Mouse (Mus musculus): ENCODE results near the gene Capn1. TPM values are rescaled to one million over a fixed set of nuclear protein-coding genes. Genes with fewer than 3 reads are reported as not detected.
"Not testable (repeated sequence)": the region's sequence is repeated elsewhere in the genome, so short reads cannot be mapped to it uniquely, and the experiment has no call there.

Gene Capn1
- polyA plus RNA-seq, 1 experiment from 2014 or later: 3.2 TPM

DNA sequence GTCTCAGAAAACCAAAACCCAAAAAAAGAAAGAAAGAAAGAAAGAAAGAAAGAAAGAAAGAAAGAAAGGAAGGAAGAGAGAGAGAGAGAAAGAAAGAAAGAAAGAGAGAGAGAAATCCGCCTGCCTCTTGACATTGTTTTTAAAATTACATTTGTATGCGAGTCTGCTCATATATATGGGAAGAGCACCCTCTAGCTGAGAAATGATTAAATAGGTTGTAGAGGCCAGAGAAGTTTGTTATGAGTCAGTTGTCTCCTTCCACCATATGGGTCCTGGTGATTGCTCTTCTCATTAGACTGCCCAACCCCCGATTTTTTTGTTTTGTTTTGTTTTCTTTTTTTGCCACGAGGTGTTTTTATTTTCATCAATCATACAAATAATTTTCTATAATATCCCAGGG, 28.4 kb upstream of the Capn1 start:
- H3K9ac ChIP-seq (ENCODE audit: low read depth, low read length); H3K36me3 ChIP-seq (ENCODE audit: control insufficient read depth, insufficient read depth, low read length); H3K4me2 ChIP-seq (ENCODE audit: low read length); ATAC-seq; H3K9me3 ChIP-seq (replicated peaks; ENCODE audit: control insufficient read depth, low read length, poor library complexity, severe bottlenecking); H3K4me3 ChIP-seq (ENCODE audit: low read depth, low read length); H3K27me3 ChIP-seq (ENCODE audit: control insufficient read depth, insufficient read depth, low read depth, low read length); H3K27ac ChIP-seq (ENCODE audit: low read length): not testable (repeated sequence)
- peaks cover 20% of the 10 kb centered on the region for H3K4me1 ChIP-seq (ENCODE audit: control insufficient read depth, insufficient read depth, low read length)
- 63% methylated on average over 4 of the region's 4 CpGs for WGBS

DNA sequence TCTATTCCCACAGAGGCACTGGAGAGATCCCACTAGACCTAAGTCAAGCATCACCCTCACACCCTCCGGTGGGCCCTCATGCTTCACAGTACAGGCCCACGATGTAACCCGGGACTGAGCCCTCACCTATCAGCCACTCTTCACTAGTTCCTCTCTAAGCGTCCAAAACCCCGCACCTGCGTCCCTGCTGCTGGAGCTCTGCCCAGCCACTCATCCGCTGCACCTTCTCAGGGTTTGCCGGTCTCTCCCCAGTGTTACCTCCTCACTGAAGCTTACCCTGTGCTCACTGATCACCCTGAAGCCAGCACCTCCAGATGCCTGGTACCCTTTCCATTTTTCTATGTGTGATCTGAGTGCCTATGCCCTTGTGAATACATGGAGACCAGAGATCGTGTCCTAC, 26.6 kb upstream of the Capn1 start:
- Histone ChIP-seq H3K9ac (ENCODE audit: low read depth, low read length) (no peak overlapping the region), H3K4me3 (ENCODE audit: low read depth, low read length) (no peak overlapping the region), H3K4me1 (ENCODE audit: control insufficient read depth, insufficient read depth, low read length) (peaks cover 8% of the 10 kb centered on the region), H3K27me3 (ENCODE audit: control insufficient read depth, insufficient read depth, low read depth, low read length) (no peaks in the 10 kb centered on the region), H3K36me3 (ENCODE audit: control insufficient read depth, insufficient read depth, low read length) (no peaks in the 10 kb centered on the region), H3K9me3 (replicated peaks; ENCODE audit: control insufficient read depth, low read length, poor library complexity, severe bottlenecking) (no peaks in the 10 kb centered on the region), H3K4me2 (ENCODE audit: low read length) (no peak overlapping the region), H3K27ac (ENCODE audit: low read length) (no peak overlapping the region)
- WGBS: 82% methylated on average over 9 of the region's 9 CpGs
- ATAC-seq: no peak

DNA sequence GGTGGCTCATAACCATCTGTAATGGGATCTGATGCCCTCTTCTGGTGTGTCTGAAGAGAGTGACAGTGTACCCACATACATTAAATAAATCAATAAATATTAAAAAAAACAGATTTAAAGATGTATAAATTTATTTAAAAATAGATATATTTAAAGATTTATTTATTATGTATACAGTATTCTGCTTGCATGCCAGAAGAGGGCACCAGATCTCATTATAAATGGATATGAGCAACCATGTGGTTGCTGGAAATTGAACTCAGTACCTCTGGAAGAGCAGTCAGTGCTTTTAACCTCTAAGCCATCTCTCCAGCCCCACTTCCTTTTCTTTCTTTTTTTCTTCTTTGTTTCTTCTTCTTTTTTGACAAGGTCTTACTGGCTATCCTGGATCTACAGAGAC, 24.3 kb upstream of the Capn1 start:
- no peaks in the 10 kb centered on the region for H3K9me3 ChIP-seq (replicated peaks; ENCODE audit: control insufficient read depth, low read length, poor library complexity, severe bottlenecking)
- peaks cover under 1% of the 10 kb centered on the region; the same call in 1 of the 2 replicates for H3K4me1 ChIP-seq (ENCODE audit: control insufficient read depth, insufficient read depth, low read length)
- no peak for ATAC-seq
- no peak overlapping the region for H3K27ac ChIP-seq (ENCODE audit: low read length)
- H3K9ac ChIP-seq (ENCODE audit: low read depth, low read length): no peak overlapping the region
- no peaks in the 10 kb centered on the region for H3K27me3 ChIP-seq (ENCODE audit: control insufficient read depth, insufficient read depth, low read depth, low read length)
- H3K4me3 ChIP-seq (ENCODE audit: low read depth, low read length): no peak overlapping the region
- H3K4me2 ChIP-seq (ENCODE audit: low read length): no peak overlapping the region
- H3K36me3 ChIP-seq (ENCODE audit: control insufficient read depth, insufficient read depth, low read length): no peaks in the 10 kb centered on the region

DNA sequence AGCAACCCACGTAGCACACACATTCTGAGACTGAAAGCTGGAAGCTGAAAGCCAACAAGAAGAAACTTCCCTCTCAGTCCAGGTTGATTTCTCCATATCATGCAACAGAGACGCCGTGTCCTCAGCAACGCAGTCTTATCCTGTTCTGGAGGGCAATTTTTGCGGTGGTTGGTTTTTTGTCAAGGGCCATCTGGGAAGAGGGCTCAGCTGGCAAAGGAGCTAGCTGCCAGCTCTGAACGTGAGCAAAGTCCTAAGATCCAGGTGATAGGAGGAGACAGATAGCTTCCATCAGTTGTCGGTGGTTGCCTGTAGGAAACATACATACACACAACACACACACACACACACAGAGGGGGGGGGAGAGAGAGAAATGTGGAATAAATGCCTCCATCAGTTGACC, 22.6 kb upstream of the Capn1 start:
- H3K4me3 ChIP-seq (ENCODE audit: low read depth, low read length): no peak overlapping the region
- no peaks in the 10 kb centered on the region for H3K9me3 ChIP-seq (replicated peaks; ENCODE audit: control insufficient read depth, low read length, poor library complexity, severe bottlenecking)
- WGBS: 85% methylated on average over 7 of the region's 7 CpGs
- H3K4me1 ChIP-seq (ENCODE audit: control insufficient read depth, insufficient read depth, low read length): no peaks in the 10 kb centered on the region
- ATAC-seq: no peak
- no peak overlapping the region for H3K27ac ChIP-seq (ENCODE audit: low read length)
- H3K4me2 ChIP-seq (ENCODE audit: low read length): no peak overlapping the region
- H3K9ac ChIP-seq (ENCODE audit: low read depth, low read length): no peak overlapping the region
- H3K27me3 ChIP-seq (ENCODE audit: control insufficient read depth, insufficient read depth, low read depth, low read length): no peaks in the 10 kb centered on the region
- no peaks in the 10 kb centered on the region for H3K36me3 ChIP-seq (ENCODE audit: control insufficient read depth, insufficient read depth, low read length)

DNA sequence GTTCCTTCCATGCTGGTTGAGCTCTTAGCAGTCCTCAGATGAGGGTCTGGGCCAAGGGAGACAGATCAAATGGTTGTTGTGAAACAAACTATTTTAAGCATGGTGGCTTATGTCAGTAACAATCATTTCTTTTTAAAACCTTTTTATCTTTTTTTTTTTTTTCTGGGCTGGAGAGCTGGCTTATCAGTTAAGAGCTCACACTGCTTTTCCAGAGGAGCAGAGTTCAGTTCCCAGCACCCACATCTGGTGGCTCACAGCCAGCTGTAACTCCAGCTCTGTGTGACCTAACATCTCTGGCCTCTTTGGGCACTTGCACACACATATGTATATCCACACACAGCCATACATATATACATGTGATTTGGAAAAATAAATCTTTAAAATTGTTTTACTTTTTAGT, 22.0 kb upstream of the Capn1 start:
- no peaks in the 10 kb centered on the region for H3K9me3 ChIP-seq (replicated peaks; ENCODE audit: control insufficient read depth, low read length, poor library complexity, severe bottlenecking)
- no peak for ATAC-seq
- no peak overlapping the region for H3K4me3 ChIP-seq (ENCODE audit: low read depth, low read length)
- H3K4me2 ChIP-seq (ENCODE audit: low read length): no peak overlapping the region
- no peaks in the 10 kb centered on the region for H3K36me3 ChIP-seq (ENCODE audit: control insufficient read depth, insufficient read depth, low read length)
- H3K9ac ChIP-seq (ENCODE audit: low read depth, low read length): no peak overlapping the region
- H3K27me3 ChIP-seq (ENCODE audit: control insufficient read depth, insufficient read depth, low read depth, low read length): no peaks in the 10 kb centered on the region
- no peak overlapping the region for H3K27ac ChIP-seq (ENCODE audit: low read length)
- H3K4me1 ChIP-seq (ENCODE audit: control insufficient read depth, insufficient read depth, low read length): no peaks in the 10 kb centered on the region

DNA sequence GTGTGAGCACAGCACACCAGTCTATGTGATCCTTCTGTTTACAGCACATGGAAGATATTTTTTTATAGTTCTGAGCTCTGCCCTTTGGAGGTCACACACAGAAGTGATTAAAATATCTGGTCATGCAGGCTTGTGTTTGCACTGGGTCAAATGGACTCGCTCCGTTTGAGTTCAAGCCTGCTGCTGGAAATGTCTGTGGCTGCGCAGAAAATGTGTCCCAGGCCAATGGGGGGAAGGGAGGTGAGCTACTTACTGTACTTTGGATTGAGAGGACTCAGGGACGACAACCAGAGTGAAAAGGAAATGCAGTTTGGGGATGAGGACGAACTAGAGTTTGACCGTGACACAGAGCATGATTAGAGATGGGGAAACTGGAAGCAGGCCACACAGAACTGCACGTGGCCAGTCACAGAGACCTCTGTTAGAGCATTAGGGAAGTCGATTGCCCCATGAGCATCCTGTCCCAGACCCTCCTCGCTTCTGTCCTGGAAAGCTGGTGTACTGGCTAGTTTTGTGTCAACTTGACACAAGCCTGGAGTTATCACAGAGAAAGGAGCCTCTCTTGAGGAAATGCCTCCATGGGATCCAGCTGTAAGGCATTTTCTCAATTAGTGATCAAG, 20.4 kb upstream of the Capn1 start:
- no peak overlapping the region for H3K9ac ChIP-seq (ENCODE audit: low read depth, low read length)
- no peaks in the 10 kb centered on the region for H3K36me3 ChIP-seq (ENCODE audit: control insufficient read depth, insufficient read depth, low read length)
- H3K9me3 ChIP-seq (replicated peaks; ENCODE audit: control insufficient read depth, low read length, poor library complexity, severe bottlenecking): no peaks in the 10 kb centered on the region
- no peak overlapping the region for H3K4me3 ChIP-seq (ENCODE audit: low read depth, low read length)
- no peaks in the 10 kb centered on the region for H3K4me1 ChIP-seq (ENCODE audit: control insufficient read depth, insufficient read depth, low read length)
- no peak for ATAC-seq
- no peak overlapping the region for H3K4me2 ChIP-seq (ENCODE audit: low read length)
- 79% methylated on average over 9 of the region's 9 CpGs for WGBS
- no peaks in the 10 kb centered on the region for H3K27me3 ChIP-seq (ENCODE audit: control insufficient read depth, insufficient read depth, low read depth, low read length)
- no peak overlapping the region for H3K27ac ChIP-seq (ENCODE audit: low read length)

DNA sequence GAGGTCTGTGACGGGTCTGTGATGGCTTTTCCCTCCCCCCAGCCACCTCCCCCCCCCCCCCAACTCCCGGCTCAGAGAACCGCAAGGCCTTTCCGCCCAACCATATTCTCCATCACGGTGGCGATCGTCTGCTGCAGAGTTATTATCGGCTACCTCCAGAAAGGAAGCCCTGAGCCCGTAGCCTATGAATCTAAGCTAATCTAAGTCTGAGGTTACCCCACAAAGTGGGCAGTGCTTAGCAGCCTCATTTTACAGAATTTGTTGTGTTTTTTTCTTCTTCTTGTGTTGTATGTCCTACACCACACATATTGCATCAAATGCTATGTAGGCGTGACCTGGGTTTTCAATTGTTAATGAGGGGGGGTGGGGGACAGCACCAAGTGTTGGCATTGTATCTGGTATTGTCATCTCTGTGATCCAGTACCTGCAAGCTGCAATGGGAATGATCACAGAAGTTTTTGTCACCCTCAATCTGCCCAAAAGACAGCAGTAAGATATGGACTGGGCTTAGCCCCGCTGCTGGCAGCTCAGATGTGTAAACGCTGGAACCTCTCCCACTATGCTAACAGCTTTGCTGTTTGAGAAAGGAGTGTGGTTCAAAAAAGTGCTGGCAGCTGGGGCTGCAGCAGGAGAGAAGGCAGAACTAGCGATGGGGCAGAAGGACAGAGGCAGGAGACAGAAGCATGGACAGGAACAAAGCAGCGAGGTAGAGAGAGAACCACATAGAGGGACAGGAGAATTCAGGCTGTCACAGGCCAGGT, 15.0 kb upstream of the Capn1 start:
- 79% methylated on average over 14 of the region's 14 CpGs for WGBS
- ATAC-seq: no peak

DNA sequence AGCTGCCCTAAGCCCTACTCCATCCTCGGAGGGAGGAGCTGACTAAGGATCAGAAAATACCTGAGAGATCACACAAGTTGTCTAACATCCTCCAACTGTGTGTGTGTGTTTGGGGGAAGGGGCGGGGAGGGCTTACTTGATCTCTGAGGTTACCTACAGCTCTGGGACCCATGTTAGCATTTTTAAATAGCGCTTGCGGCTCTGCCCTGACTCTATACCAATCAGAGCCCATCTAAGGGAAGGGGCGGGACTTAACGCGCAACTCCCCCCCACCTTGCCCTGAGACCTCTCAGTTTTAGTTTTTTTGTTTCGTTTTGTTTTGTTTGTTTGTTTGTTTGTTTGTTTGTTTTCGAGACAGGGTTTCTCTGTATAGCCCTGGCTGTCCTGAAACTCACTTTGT, 13.7 kb upstream of the Capn1 start:
- H3K9me3 ChIP-seq (replicated peaks; ENCODE audit: control insufficient read depth, low read length, poor library complexity, severe bottlenecking): no peaks in the 10 kb centered on the region
- no peak overlapping the region for H3K9ac ChIP-seq (ENCODE audit: low read depth, low read length)
- WGBS: 83% methylated on average over 9 of the region's 9 CpGs
- no peak overlapping the region for H3K4me3 ChIP-seq (ENCODE audit: low read depth, low read length)
- H3K27me3 ChIP-seq (ENCODE audit: control insufficient read depth, insufficient read depth, low read depth, low read length): no peaks in the 10 kb centered on the region
- no peak overlapping the region for H3K27ac ChIP-seq (ENCODE audit: low read length)
- no peak overlapping the region for H3K4me2 ChIP-seq (ENCODE audit: low read length)
- no peaks in the 10 kb centered on the region for H3K4me1 ChIP-seq (ENCODE audit: control insufficient read depth, insufficient read depth, low read length)
- ATAC-seq: no peak
- no peaks in the 10 kb centered on the region for H3K36me3 ChIP-seq (ENCODE audit: control insufficient read depth, insufficient read depth, low read length)

More for the DNA sequence above, 15.0 kb upstream of the Capn1 start:
- H3K4me2 ChIP-seq (ENCODE audit: low read length): no peak overlapping the region
- H3K9me3 ChIP-seq (replicated peaks; ENCODE audit: control insufficient read depth, low read length, poor library complexity, severe bottlenecking): no peaks in the 10 kb centered on the region
- no peaks in the 10 kb centered on the region for H3K36me3 ChIP-seq (ENCODE audit: control insufficient read depth, insufficient read depth, low read length)
- no peak overlapping the region for H3K9ac ChIP-seq (ENCODE audit: low read depth, low read length)
- H3K4me1 ChIP-seq (ENCODE audit: control insufficient read depth, insufficient read depth, low read length): no peaks in the 10 kb centered on the region
- H3K4me3 ChIP-seq (ENCODE audit: low read depth, low read length): no peak overlapping the region
- H3K27me3 ChIP-seq (ENCODE audit: control insufficient read depth, insufficient read depth, low read depth, low read length): no peaks in the 10 kb centered on the region
- no peak overlapping the region for H3K27ac ChIP-seq (ENCODE audit: low read length)

DNA sequence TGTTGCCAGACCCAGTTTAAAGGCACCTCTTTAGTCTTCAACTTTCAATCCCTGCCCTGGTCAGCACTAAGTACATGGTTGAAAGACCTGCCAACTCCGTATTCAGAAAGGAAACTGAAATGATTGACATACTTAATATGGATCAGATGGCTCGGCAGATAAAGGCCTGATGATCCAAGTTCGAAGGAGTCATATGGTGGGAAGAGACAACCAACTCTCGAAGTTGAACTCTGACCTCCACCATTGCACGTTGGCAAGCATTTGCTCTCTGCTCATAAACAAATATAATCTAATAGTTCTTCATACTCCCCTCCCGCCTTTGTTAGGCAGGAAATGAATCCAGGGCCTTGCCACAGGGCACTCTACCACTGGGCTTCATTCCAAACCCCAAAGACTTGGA, 13.3 kb upstream of the Capn1 start:
- Histone ChIP-seq H3K9ac (ENCODE audit: low read depth, low read length) (no peak overlapping the region), H3K27me3 (ENCODE audit: control insufficient read depth, insufficient read depth, low read depth, low read length) (no peaks in the 10 kb centered on the region), H3K4me3 (ENCODE audit: low read depth, low read length) (no peak overlapping the region), H3K36me3 (ENCODE audit: control insufficient read depth, insufficient read depth, low read length) (no peaks in the 10 kb centered on the region), H3K4me1 (ENCODE audit: control insufficient read depth, insufficient read depth, low read length) (no peaks in the 10 kb centered on the region), H3K9me3 (replicated peaks; ENCODE audit: control insufficient read depth, low read length, poor library complexity, severe bottlenecking) (no peaks in the 10 kb centered on the region), H3K4me2 (ENCODE audit: low read length) (no peak overlapping the region), H3K27ac (ENCODE audit: low read length) (no peak overlapping the region)
- 89% methylated on average over 6 of the region's 6 CpGs for WGBS
- ATAC-seq: no peak

All from midbrain, embryonic 16.5 days (tissue).